Mouse (Mus musculus): Measurements from ENCODE around the gene Irf4. TPM values are rescaled to one million over a fixed set of nuclear protein-coding genes. Genes with fewer than 3 reads are reported as not detected.

The Irf4 gene
- total RNA-seq, 4 experiments from 2014 or later, result 0.89 to 12.1 (median 1.5) TPM

DNA sequence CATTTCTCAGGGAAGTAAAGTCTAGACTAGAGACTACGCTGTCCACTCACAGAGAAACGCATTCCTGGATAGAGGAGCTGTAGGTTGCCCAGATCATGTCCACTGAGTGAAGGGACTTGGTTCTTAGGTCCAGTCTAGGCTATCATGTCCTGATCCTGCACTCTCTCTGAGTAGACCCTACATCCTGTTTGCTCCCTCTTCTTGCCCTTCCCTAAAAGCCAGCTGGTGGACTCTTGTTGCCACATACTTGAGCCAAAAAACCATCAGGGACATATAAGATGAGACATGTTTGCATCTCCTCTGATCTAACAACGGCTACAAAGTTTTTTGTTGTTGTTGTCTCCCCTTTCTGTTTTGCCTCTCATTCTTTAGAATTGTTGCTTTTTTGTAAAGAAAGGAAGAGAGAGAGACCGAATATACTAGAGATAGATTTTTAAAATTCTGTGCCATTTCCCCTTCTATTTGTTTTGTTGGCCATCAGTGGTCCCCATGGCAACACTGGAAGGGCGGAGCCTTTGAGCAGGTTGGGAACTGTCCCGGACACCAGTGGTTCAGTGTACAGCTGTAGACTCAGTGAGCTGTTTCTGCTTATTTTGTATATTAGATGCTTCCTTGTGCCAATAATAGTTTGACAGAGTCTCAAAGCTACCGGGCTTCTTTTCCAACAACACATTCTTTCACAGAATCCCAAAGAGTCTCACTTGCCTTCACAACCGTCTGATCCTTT is 15.2 kb downstream of the Irf4 start:
- no peak for DNase-seq

DNA sequence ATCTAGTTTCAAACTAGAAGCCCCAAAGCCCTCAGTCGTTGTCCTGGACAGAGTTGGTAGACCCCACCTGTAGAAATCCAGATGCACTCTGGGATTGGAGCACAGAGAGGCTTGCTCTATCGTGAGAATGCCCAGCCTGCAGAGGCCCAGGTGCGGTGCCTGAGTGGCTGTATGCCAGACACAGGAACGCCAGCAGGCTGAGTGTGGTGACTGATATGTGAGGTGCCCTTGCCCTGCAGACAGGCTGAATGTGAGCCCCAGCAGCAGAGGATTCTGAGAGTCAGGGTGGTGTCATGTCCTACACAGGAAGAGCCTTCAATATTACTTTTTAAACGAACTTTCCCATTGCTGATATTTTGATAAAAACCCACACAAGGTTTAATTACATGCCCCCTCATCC is 16.9 kb downstream of the Irf4 start:
- no peak for DNase-seq

DNA sequence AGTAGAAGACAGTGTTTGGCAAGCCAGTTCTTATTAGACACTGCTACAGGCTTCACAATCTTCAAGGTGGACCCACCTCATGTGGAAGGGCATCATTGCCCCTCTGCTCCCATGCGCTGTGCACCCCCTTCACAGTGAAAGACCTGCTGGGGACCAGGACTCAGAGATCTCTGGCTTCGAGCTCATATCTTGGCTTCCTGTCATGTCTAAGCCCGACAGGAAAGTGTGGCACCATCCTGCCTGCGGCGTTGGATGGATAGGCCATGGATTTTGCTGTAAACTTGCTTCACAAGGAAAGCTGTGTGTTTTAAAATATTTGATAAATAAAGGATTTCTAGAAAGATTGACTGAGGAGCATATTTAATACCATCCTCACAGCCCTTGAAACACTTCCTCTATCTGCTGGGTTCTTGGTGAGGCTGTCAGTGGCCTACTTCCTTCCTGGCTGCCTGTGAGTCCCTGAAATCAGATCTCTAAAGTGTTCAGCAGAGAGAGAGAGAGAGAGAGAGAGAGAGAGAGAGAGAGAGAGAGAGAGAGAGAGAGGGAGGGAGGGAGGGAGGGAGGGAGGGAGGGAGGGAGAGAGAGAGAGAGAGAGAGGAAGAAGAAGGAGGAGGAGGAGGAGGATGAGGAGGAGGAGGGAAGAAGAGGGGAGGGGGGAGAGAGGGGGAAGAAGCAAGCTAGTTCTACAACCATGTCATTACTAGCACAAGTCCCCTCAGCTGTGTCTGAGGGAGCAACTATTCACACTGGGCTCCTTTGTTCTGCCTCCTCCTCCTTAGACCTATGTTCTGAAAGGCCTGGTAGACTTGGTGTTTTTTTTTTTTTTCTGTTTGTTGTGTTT is 17.8 kb downstream of the Irf4 start:
- DNase-seq, result no peak

DNA sequence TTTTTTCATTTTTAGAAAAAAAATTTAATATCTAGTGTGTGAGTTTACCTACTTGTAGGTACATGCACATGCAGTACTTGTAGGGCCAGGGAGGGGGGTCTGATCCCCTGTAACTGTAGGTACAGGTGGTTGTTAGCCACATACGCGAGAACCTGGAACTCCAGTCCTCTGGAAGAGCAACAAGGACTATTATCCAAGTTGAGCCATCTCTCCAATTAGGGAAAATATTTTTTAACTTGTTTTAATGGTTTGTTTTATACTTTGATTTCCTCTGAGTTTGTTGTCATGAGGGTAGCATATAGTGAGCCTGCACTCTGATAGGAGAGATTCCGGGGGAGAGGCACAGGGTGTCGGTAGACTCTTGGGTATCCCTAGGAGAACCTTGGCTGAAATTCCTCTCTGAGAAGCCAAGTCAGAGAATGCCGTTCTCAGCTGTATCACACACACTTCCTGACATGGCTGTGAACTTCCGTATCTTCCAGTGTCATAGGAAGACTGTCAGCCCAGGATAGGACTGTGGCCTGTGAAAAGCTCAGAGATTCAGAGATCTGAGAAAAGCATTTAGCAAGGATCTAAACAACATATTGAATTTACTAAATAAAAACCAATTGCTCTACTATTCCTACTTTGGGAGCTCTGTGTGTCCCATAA is 18.6 kb downstream of the Irf4 start:
- DNase-seq, result no peak

DNA sequence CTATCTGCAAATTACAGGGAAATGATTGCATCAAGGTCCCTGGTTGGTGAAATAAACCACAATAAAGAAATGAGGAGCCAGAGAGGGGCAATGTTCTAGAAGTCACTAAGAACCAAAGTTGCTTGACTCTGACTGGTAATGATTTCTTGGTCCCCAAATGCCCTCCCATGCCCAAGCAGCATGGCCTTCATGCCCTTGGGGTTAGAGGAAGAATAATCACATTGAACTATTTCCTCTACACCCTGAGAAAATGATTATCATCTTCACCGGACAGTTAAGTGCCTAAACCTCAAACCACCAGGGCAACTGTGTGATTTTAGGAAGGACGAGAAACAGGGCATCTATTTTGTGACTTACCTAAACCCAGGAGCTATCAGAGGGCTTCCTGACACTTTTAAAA is 27.0 kb downstream of the Irf4 start:
- DNase-seq, result no peak

DNA sequence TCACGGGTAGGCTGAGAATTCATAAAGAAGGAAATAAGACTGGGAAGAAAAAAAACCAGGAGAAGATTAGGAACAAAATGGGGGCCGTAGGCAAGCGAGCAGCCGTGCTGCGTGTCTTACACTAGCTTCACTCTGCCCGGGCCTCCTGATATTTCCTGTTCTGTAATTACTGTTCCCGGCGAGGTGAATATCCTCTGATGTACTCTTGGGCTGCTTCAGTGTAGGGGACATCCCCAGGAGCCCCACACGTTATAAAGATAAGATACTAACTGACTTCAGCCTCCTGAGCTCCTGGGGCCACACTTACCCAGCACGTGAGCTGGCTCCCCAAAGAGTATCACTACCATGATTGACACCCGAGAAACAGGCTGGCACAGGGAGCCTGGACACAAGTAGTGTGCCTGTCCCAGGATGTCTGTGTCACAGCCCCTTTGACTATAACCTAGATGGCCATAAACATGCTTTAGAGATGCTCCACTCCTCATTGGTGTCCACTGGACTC is 28.7 kb downstream of the Irf4 start:
- DNase-seq, result no peak

DNA sequence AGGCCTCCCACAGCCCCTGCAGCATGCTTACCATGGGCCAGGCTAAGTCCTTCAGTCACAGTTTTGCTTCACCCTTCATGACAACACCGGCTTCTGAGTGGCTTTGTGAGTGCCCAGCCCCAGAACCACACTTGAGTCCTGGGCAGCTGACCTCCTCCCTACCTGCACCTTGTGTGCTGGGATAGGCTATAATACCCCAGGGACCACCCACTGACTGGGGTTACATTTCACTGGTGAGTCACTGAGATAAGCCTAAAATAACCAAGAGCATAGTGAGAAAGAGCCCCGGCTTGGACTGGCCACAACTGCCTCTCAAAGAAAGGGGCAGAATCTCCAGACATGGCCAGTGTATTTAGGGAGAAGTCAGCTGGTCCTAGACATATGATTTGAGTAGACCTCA is 32.9 kb downstream of the Irf4 start:
- no peak for DNase-seq

DNA sequence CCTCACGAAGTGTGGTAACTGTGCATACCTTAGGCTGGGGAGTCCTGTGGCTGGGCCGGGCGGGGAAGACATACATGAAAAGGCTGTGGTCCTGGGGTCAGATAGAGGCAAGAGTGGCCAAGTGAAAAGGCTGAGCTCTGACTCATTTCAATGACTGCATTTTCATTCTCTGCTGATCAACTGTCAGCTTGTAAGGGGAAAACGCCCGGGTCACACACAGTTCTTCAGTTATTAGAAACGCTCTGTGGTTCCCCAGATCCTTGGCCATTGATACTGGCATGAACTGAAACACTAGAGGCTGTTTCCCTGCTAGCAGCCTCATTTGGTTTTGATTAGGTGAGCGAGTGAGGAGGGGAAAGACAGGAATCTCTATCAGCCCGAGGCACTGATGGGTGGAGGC is 33.4 kb downstream of the Irf4 start:
- no peak for DNase-seq

DNA sequence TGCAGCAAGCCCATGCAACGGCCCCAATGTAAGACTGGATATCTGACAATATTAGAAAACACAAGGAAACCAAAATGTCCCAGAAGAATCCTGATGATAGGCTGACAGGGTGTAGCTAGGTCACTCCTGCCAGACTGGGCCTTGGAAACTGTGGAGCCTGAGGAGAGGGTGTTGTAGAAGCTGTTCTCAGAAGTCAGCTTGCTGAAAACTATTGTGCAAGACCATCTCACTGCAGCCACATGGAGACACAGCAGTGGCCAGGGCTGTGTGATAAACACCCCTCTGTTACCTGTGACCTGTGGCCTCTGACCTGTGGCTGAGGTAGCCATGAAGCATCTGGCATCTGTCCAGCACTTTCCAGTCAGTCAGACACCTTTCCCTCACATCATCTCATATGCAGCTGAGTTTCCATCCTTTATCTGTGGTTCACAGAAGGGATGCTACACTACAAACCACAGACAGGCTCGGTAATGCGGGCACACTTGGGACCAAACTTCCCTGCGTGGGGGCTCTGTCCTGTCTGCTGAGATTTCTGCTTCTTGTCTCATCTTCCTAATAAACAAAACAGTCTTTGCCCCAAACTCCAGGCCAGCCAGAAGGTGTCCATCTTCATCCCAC is 36.5 kb downstream of the Irf4 start:
- DNase-seq, result no peak

DNA sequence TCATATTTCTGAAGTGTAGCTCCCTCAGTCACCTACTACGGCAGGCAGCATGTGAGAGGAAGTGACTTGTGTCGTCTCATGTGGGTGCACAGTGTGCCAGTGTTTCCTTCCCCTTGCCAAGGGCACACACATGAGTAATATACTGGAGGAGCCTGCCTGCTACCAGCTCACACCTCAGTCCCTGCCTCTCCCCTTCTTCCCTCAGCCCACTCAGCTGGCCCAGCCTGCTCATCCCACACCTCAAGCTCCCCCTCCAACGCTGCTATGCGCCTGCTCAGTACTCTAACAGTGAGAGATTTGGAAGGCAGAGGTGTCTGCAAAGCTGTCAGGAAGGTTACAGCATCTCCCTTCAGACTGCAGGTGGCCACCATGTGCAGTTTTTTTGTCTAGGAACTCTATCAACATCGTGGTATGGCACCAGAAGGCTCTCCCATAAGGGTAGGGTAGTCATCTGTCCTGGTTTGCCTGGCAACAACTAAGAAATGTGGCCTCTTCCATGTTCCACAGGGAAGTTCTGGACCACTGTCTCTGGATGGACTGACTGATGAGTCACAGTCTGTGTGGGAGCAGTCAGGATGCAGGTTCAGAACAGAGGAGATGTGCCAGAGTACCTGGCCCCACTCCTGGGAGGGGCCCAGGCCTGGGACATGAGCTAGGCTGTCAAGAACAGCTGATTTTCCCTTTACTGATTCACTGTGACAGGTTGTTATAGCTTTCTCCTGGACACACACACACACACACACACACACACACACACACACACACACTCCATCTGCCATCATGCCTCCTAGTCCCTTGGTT is 37.4 kb downstream of the Irf4 start:
- DNase-seq, result no peak

DNA sequence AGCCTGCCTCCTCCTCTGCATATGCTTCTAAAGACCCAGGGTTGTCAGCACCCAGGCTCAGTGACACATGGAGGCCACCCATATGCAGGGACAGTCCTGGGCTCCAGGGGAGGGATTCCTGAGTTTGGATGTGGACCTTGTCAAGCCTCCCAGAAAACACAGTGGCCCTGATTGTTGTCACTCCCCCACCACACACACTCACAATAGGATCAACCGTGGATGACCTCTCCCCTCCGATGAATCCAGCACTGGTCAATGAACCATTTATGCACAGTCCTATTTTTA is 38.0 kb downstream of the Irf4 start:
- no peak for DNase-seq

DNA sequence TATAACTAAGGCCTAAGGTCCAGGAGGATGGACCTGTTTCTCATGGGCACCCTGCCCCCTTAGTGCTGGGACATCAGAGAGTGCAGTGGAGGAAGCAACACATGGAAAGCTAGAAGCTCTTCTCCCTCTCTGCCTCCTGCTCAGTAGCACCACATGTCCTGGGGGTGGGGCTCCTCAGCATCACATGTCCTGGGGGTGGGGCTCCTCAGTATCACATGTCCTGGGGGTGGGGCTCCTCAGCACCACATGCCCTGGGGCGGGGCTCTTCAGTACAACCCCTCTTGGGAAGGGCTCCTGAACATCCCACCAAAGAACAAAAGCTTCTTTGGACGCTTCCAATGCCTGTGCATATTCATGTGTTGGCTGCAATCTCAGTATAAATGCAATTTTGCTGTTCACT is 38.5 kb downstream of the Irf4 start:
- DNase-seq, result no peak

DNA sequence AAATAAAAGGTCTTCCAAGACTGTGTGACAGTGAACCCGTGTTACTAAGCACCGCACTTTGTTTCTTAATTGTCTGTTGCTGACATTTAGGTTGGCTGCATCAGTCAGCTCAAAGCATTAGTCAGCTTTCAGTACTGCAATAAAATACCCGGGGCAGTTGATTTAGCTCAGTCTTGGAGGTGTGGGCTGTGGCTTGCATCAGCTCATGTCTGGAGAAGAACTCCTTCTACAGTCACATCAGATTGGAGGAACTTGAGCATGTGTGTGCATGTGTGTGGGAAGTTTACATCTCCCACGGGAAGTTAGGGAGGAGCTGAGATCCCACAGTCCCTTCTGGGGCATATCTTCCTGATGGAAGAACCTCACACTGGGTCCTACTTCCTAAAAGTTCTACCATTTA is 38.9 kb downstream of the Irf4 start:
- no peak for DNase-seq

DNA sequence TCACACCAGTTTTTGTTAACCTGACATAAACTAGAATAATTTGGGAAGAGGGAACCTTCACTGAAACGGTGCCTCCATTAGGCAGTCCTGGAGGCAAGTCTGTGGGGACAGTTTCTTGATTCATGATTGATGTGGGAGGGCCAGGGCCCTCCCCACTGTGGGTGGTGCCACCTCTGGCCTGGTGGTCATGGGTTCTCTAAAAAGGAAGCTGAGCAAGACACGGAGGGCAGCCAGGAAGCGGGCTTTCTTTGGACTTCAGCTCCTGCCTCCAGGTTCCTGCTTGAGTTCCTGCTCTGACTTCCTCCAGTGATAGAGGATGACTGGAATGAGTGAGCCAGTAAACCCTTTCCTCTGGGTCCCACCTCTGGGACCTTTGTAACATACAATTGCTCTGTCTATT is 39.4 kb downstream of the Irf4 start:
- no peak for DNase-seq

DNA sequence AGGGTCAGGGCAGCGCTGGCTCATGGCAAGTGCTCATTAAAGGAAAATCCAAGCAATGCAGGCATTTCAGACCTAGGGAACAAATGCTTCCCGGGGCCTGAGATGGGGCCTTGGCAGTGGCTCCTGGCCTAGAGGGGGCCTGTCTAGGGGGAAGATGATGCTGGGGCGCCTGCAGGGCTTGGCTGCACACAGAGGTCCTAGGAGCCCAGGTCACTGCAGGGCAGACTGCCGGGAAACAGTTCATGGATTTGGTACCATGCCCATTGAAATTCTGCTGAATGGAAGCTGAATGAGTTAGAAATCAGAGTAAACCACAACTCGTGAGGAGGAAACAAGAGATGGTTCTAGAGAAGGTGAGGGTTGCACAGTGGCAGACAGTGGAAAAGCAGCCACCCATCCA is 41.0 kb downstream of the Irf4 start:
- no peak for DNase-seq

DNA sequence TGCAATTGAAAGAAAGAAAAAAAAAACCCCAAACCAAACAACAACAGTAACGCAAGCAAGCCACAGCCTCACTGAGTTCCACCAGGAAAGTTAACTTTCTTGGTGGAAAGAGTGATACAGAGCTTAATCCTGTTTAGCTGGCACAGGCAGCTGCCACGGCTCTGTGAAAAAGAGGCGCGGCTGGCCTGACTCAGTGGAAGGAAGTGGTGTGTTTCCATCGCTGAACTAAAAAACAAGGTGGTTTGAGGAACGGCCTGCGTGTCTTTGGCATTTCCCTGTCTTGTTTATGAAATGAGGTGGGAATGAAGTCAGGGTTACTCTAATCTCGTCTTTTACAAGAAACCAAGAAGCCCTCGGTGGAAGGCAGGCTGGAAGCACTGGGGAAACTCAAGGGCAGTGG is 43.3 kb downstream of the Irf4 start:
- no peak for DNase-seq

DNA sequence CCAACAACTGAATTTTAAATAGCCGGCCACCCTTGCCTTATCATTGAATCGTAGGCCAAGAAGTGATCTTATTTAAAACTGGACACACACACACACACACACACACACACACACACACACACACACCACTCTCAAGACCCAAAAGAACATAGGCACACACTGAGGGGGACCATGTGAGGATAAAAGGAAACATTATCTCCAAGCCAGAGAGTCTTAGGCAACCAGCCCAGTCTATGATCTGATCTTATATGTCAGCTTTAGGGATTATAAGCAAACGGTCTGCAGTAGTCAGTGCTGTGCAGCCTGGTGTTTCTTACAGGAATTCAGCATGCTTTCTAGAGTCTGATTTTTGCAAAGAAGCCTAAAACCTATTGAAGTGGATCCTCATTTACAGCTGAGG is 43.7 kb downstream of the Irf4 start:
- DNase-seq, result no peak

DNA sequence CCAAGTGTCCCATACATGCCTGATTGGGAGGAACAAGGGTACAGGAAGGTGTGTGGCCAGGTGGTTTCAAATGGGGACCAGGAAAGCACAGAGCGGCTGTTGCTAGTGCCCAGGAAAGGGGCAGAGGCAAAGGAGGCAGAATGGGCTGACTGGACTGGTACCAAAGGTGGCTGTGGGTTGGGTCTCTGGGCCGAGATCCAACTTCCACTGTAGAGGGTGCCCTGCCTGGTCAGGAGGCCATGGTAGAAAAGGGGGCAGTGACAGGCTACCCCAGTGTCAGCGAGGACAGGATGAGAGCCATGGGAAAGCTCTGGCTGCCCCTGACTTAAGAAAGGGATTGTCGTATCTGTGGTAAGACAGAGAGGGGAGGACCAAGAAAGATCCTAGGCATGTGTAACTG is 44.2 kb downstream of the Irf4 start:
- no peak for DNase-seq

DNA sequence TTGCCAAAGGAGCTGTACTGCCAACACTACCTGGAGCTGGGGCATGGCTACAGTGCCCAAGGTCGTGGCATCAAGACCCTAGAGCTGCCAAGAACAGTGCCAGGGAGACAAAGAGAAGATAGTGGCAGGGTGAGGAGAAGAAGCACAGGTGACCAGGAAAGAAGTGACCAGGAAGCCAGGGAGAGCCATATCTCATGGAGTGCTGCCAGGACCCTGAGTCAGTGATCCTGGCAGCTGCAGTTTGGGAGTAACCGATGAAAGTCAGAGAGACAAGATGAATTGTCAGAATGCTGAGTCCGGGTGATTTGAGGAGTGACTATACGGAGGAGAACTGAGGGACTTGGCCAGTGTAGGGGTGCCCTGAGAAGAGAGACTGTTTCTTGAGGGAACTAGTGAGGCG is 44.6 kb downstream of the Irf4 start:
- peak; percentile 21 for DNase-seq

DNA sequence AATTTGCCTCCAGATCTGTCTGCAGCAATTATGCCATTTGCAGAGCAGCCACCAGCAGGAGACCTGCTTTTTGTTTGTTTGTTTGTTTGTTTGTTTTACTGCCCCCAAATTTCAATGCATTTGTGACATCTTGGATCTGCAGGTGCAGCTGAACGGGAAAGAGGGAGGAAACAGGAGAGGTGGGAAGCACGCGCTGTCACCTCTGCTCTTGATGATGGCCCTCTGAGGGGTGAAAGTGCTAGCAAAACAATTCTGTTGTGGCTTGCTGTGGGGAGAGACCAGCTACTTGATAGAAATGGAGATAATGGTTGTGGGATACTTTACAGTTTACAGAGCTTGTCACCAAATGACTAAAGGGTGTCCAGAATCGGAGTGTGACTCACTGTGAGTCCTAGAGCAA is 46.9 kb downstream of the Irf4 start:
- DNase-seq, result no peak

DNA sequence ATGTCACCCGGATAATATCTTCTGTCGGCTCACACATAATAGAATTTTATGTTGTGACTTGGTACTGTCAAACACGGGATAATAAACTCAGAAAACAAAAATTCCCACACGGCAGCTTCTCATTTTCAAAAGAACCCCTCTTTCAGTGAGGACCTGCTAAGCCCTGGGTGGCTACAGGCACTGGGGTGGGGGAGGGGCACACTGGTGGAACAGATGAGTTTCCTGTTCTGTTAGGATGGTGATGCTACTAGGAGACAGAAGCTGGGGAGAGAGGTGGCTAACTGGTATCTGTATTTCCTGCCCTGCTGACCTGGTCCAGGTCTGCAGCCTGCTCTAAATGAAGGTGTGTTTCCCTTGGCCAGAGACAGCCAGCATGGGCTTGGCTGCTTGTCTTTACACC is 52.9 kb downstream of the Irf4 start:
- DNase-seq, result no peak

DNA sequence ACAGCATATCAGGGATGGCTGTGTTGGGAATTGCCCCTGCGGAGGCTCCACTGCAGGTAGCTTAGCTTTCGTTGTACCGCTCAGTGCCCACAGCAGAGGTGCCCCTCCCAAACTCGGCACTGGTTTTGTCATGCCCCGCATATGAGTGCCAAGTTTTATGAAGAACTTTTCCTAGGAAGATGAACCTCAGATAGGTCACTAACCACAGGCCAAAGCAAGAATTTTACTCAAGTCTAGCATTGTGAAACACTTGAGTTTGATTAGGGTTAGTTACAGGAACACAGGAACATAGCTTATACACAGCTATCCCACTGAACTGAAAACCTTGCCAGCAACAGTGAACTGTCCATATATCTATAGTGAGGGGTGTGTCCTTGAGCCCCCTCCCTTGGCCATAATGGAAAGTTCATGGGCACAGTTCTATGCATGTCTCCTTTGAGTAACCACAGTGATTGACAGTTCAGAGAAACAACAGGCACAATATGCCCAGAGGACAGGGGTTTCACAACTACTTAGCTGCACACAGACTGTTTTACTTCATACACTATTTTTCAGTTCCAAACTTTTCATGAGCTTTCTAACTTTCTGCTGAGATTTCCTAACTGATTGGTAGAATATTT is 53.4 kb downstream of the Irf4 start:
- no peak for DNase-seq
